Mouse (Mus musculus) small intestine, adult 2 months (tissue): ENCODE measurements around the gene Ctnnd2.

Source experiments
- CTCF ChIP-seq: fragments of 200-500 bp; IDR thresholded peaks from 2 replicates; pipeline ENCODE4 v1.5.1; 2012; ENCODE audit warnings: low read depth, mild to moderate bottlenecking, control low read depth, inconsistent platforms, low read length, moderate library complexity, mixed read lengths; ENCODE audit not compliant: insufficient replicate concordance, insufficient read length; ENCODE audit errors: extremely low read depth
- POLR2A ChIP-seq: fragments of 200-500 bp; IDR thresholded peaks from 2 replicates; pipeline ENCODE4 v1.6.1; 2012; ENCODE audit warnings: low read depth, mild to moderate bottlenecking, control low read depth, inconsistent platforms, low read length, moderate library complexity

GRCm38 (mm10) chr15:30480676-30481075, 308.3 kb downstream of the Ctnnd2 start:
- TF ChIP-seq CTCF (no peak), POLR2A (no peak)
